19 mouse cellular contexts compared by ENCODE assay signal in the genomic region with DNA sequence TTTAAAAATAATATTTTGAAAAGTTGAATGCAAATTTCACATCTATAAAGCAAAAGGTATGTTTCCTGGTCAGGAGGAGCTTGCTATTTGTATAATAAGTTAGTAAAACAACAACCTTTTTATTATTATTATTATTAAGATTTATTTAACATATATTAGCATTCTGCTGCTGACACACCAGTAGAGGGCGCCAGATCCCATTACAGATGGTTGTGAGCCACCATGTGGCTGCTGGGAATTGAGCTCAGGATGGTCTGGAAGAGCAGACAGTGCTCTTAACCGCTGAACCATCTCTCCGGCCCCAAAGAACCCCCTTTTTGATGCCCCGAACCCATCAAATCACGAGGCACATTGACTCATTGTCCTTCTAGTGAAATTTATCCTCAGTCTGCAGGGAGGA. TPM values are rescaled to one million over a fixed set of nuclear protein-coding genes. Genes with fewer than 3 reads are reported as not detected.
DNase-seq lines count a peak whose midpoint lies in the region; ATAC-seq and TF ChIP-seq lines count a peak whose summit lies in the region.
"Had no signal": no experiment of that assay in that cellular context is flagged by ENCODE, and none has a peak within 500 bp of the region (broad histone marks: within the 10 kb centered on the region; RNA-seq: fewer than 3 reads in every experiment).

No protein-coding gene starts in this region.

- TF ChIP-seq EP300 in heart, adult 2 months (IDR thresholded peaks at IDR 0.05; ENCODE audit: insufficient read depth, low read depth, low read length), result no peak
- no peak for TF ChIP-seq EP300 in liver, postnatal 0 days (IDR thresholded peaks at IDR 0.05; ENCODE audit: low read depth)
- no peak for TF ChIP-seq EP300 in stomach, postnatal 0 days (optimal IDR thresholded peaks at IDR 0.05)

- H3K27ac ChIP-seq in heart, adult 2 months, result no peak overlapping the region
- H3K27ac ChIP-seq in heart, embryonic 12.5 days (ENCODE audit: poor library complexity, severe bottlenecking), result no peak overlapping the region
- H3K27ac ChIP-seq in liver, postnatal 0 days (ENCODE audit: low read depth), result no peak overlapping the region
- no peak overlapping the region for H3K27ac ChIP-seq in liver, embryonic 11.5 days (ENCODE audit: low read depth, low read length)
- H3K27ac ChIP-seq in stomach, postnatal 0 days (replicated peaks), result no peak overlapping the region
- H3K27ac ChIP-seq: embryonic facial prominence, embryonic 13.5 days; heart, embryonic 13.5 days; liver, embryonic 15.5 days; midbrain, embryonic 10.5 days; neural tube, embryonic 13.5 days had no signal

- 57% methylated on average over 5 of the region's 5 CpGs for whole genome bisulfite sequencing in heart, adult 2 months
- 54% methylated on average over 5 of the region's 5 CpGs for WGBS in heart, embryonic 12.5 days
- WGBS in liver, postnatal 0 days (ENCODE audit: insufficient replicate concordance), result 66% methylated on average over 5 of the region's 5 CpGs
- WGBS in liver, embryonic 11.5 days, result 60% methylated on average over 5 of the region's 5 CpGs
- WGBS in stomach, postnatal 0 days, result 61% methylated on average over 5 of the region's 5 CpGs

- no peak for TF ChIP-seq POLR2A in heart, adult 2 months (IDR thresholded peaks at IDR 0.05; ENCODE audit: insufficient read depth, low read depth, low read length)

- POLR2A ChIA-PET in Patski (lab: Charles Lee), result no interaction called here

- CTCF ChIA-PET in Patski (lab: Charles Lee), result interaction anchor here (0.6 kb wide), 1 partner anchor 11 kb away, joined by 3 read pairs; no protein-coding TSS in a partner anchor

- H3K4me3 ChIP-seq in heart, adult 2 months, result no peak overlapping the region
- H3K4me3 ChIP-seq in heart, embryonic 12.5 days, result no peak overlapping the region
- no peak overlapping the region for H3K4me3 ChIP-seq in liver, postnatal 0 days (ENCODE audit: low read depth, low read length)
- no peak overlapping the region for H3K4me3 ChIP-seq in liver, embryonic 11.5 days (ENCODE audit: low read depth, low read length)
- H3K4me3 ChIP-seq in stomach, postnatal 0 days (ENCODE audit: low read depth, low read length), result no peak overlapping the region
- H3K4me3 ChIP-seq: embryonic facial prominence, embryonic 13.5 days; heart, embryonic 13.5 days; liver, embryonic 15.5 days; midbrain, embryonic 10.5 days; neural tube, embryonic 13.5 days had no signal

- no peak overlapping the region for H3K4me2 ChIP-seq in heart, embryonic 12.5 days
- H3K4me2 ChIP-seq in liver, postnatal 0 days (ENCODE audit: low read depth, low read length), result no peak overlapping the region
- no peak overlapping the region for H3K4me2 ChIP-seq in liver, embryonic 11.5 days
- no peak overlapping the region for H3K4me2 ChIP-seq in stomach, postnatal 0 days (replicated peaks; ENCODE audit: low read depth)
- H3K4me2 ChIP-seq: heart, embryonic 13.5 days; liver, embryonic 15.5 days; neural tube, embryonic 13.5 days had no signal

- in situ Hi-C loops in Patski (cut with MboI; ENCODE audit: low pct_unique_long_range_greater_than_20kb), result no loop called here

- no peak overlapping the region for H3K9ac ChIP-seq in heart, adult 2 months (ENCODE audit: low read depth, low read length)
- H3K9ac ChIP-seq in heart, embryonic 12.5 days, result no peak overlapping the region
- no peak overlapping the region for H3K9ac ChIP-seq in liver, postnatal 0 days (replicated peaks)
- no peak overlapping the region for H3K9ac ChIP-seq in liver, embryonic 11.5 days (ENCODE audit: low read depth, low read length)
- no peak overlapping the region for H3K9ac ChIP-seq in stomach, postnatal 0 days (ENCODE audit: low read length)
- H3K9ac ChIP-seq: embryonic facial prominence, embryonic 13.5 days; heart, embryonic 13.5 days; liver, embryonic 15.5 days; neural tube, embryonic 13.5 days had no signal

- peaks cover 5% of the 10 kb centered on the region; the same call in 1 of the 2 replicates for H3K4me1 ChIP-seq in heart, adult 2 months (ENCODE audit: control insufficient read depth, insufficient read depth, low read length)
- peaks cover 24% of the 10 kb centered on the region for H3K4me1 ChIP-seq in heart, embryonic 12.5 days (replicated peaks)
- peaks cover 11% of the 10 kb centered on the region; the same call in 1 of the 2 replicates for H3K4me1 ChIP-seq in liver, postnatal 0 days (ENCODE audit: insufficient read depth)
- H3K4me1 ChIP-seq in liver, embryonic 11.5 days (replicated peaks; ENCODE audit: control insufficient read depth, insufficient read depth, low read length), result peaks cover 10% of the 10 kb centered on the region
- H3K4me1 ChIP-seq in stomach, postnatal 0 days (replicated peaks; ENCODE audit: control insufficient read depth, insufficient read depth), result no peaks in the 10 kb centered on the region

- H3K9me3 ChIP-seq in heart, embryonic 12.5 days (replicated peaks), result no peaks in the 10 kb centered on the region
- H3K9me3 ChIP-seq in liver, postnatal 0 days (ENCODE audit: low read length), result no peaks in the 10 kb centered on the region
- H3K9me3 ChIP-seq in liver, embryonic 11.5 days (ENCODE audit: control insufficient read depth, low read length), result no peaks in the 10 kb centered on the region
- H3K9me3 ChIP-seq in stomach, postnatal 0 days (ENCODE audit: control insufficient read depth, low read length), result no peaks in the 10 kb centered on the region
- H3K9me3 ChIP-seq: embryonic facial prominence, embryonic 13.5 days; heart, embryonic 13.5 days; liver, embryonic 15.5 days; midbrain, embryonic 10.5 days; neural tube, embryonic 13.5 days had no signal

- H3K79me2 ChIP-seq in heart, adult 2 months (replicated peaks; ENCODE audit: control insufficient read depth, insufficient read depth, low read length), result no peaks in the 10 kb centered on the region

- ATAC-seq in heart, embryonic 12.5 days (ENCODE audit: insufficient number of reproducible peaks, low FRiP score), result no peak
- ATAC-seq in liver, postnatal 0 days, result no peak
- no peak for ATAC-seq in liver, embryonic 11.5 days (replicated peaks; ENCODE audit: low FRiP score)
- ATAC-seq in Patski, result no peak
- ATAC-seq in stomach, postnatal 0 days (ENCODE audit: low FRiP score, low TSS enrichment), result no peak

- no peaks in the 10 kb centered on the region for H3K36me3 ChIP-seq in heart, adult 2 months (ENCODE audit: control insufficient read depth, insufficient read depth, low read length)
- H3K36me3 ChIP-seq in heart, embryonic 12.5 days, result no peaks in the 10 kb centered on the region
- H3K36me3 ChIP-seq in liver, postnatal 0 days (replicated peaks; ENCODE audit: insufficient read depth, low read length), result no peaks in the 10 kb centered on the region
- H3K36me3 ChIP-seq in liver, embryonic 11.5 days (ENCODE audit: control insufficient read depth, insufficient read depth, low read length), result no peaks in the 10 kb centered on the region
- no peaks in the 10 kb centered on the region for H3K36me3 ChIP-seq in stomach, postnatal 0 days (ENCODE audit: control insufficient read depth, insufficient read depth, low read length)
- H3K36me3 ChIP-seq: embryonic facial prominence, embryonic 13.5 days; heart, embryonic 13.5 days; liver, embryonic 15.5 days; midbrain, embryonic 10.5 days; neural tube, embryonic 13.5 days had no signal

- no peak for DNase-seq in heart, adult 2 months
- DNase-seq in liver, postnatal 0 days, result no peak
- DNase-seq in liver, embryonic 11.5 days (ENCODE audit: low spot score), result no peak
- no peak for DNase-seq in Patski (ENCODE audit: low read depth, low spot score)
- no peak for DNase-seq in stomach, postnatal 0 days (ENCODE audit: low spot score)
- no peak for DNase-seq in layer of hippocampus, postnatal 14 days (ENCODE audit: low spot score in 2 of 2)
- DNase-seq: adrenal gland, adult 8-10 months; cerebellum, adult 8-10 months; gastrocnemius, postnatal 25 days; heart, postnatal 4 days; lung, postnatal 4 days; right cerebral cortex, postnatal 14 days had no signal

- intact Hi-C loops in heart, adult 2 months (cut with DNase I), result no loop called here

- H3K27me3 ChIP-seq in heart, adult 2 months (ENCODE audit: control insufficient read depth, insufficient read depth, low read length), result no peaks in the 10 kb centered on the region
- peaks cover 26% of the 10 kb centered on the region for H3K27me3 ChIP-seq in heart, embryonic 12.5 days (replicated peaks)
- H3K27me3 ChIP-seq in liver, postnatal 0 days (ENCODE audit: insufficient read depth, low read length), result peaks cover 25% of the 10 kb centered on the region
- H3K27me3 ChIP-seq in liver, embryonic 11.5 days (replicated peaks; ENCODE audit: control insufficient read depth, insufficient read depth, low read length), result peaks cover 24% of the 10 kb centered on the region
- H3K27me3 ChIP-seq in Patski, result peaks cover 10% of the 10 kb centered on the region
- H3K27me3 ChIP-seq in stomach, postnatal 0 days (ENCODE audit: control insufficient read depth, insufficient read depth, low read length), result no peaks in the 10 kb centered on the region
- H3K27me3 ChIP-seq: neural tube, embryonic 13.5 days had no signal

- TF ChIP-seq CTCF in heart, adult 2 months (IDR thresholded peaks at IDR 0.05), result peak; percentile 52
- peak; percentile 25; the same call in 1 of the 2 replicates for TF ChIP-seq CTCF in liver, postnatal 0 days (IDR thresholded peaks at IDR 0.05; ENCODE audit: low read depth)
- peak; percentile 42 for TF ChIP-seq CTCF in Patski (IDR thresholded peaks at IDR 0.05)
- TF ChIP-seq CTCF in stomach, postnatal 0 days (IDR thresholded peaks at IDR 0.05; ENCODE audit: low read depth), result peak; percentile 36

RNA-seq across cellular contexts. Expression of a gene that starts 13.1 kb away (rescaled TPM):
- 1 to 10 TPM; 2.3 to 3.9 TPM for total RNA-seq in heart, adult 2 months (2021)
- polyA plus RNA-seq in heart, adult 2 months (2012; rRNA removed), result 6.0 and 13.2 TPM in 2 replicates
- polyA plus RNA-seq in heart, embryonic 12.5 days (2016; fragmentation: Nextera tagmentation; extraction: Ambion mirVana), result 0.34 and 0.54 TPM in 2 replicates
- not detected in 2 replicates for polyA plus RNA-seq in liver, postnatal 0 days (2015; fragmentation: Nextera tagmentation; extraction: Ambion mirVana)
- 0.89 and 1.4 TPM in 2 replicates for polyA plus RNA-seq in liver, embryonic 11.5 days (2014; fragmentation: Nextera tagmentation; extraction: Ambion mirVana)
- 0.05 TPM for polyA plus RNA-seq in Patski (2021)
- polyA plus RNA-seq in stomach, postnatal 0 days (2015; fragmentation: Nextera tagmentation; extraction: Ambion mirVana), result 0.44 and 0.67 TPM in 2 replicates
- 100 to 1,000 TPM; 107 to 115 TPM for total RNA-seq in layer of hippocampus, postnatal 14 days (2021)
- total RNA-seq: common myeloid progenitor, adult 5-6 weeks had no signal

RNA-seq across cellular contexts. Expression of a gene that starts 28.4 kb away (rescaled TPM):
- 10 to 100 TPM; 32.2 to 38.1 TPM for total RNA-seq in heart, adult 2 months (2021)
- 36.2 and 43.8 TPM in 2 replicates for polyA plus RNA-seq in heart, adult 2 months (2012; rRNA removed)
- 63.2 and 68.6 TPM in 2 replicates for polyA plus RNA-seq in heart, embryonic 12.5 days (2016; fragmentation: Nextera tagmentation; extraction: Ambion mirVana)
- polyA plus RNA-seq in liver, postnatal 0 days (2015; fragmentation: Nextera tagmentation; extraction: Ambion mirVana), result 58.7 and 61.8 TPM in 2 replicates
- polyA plus RNA-seq in liver, embryonic 11.5 days (2014; fragmentation: Nextera tagmentation; extraction: Ambion mirVana), result 171 and 181 TPM in 2 replicates
- 123 TPM for polyA plus RNA-seq in Patski (2021)
- polyA plus RNA-seq in stomach, postnatal 0 days (2015; fragmentation: Nextera tagmentation; extraction: Ambion mirVana), result 83.9 and 85.3 TPM in 2 replicates
- 10 to 100 TPM; 68.7 to 72.8 TPM for total RNA-seq in layer of hippocampus, postnatal 14 days (2021)

RNA-seq across cellular contexts. Expression of a gene that starts 49.3 kb away (rescaled TPM):
- total RNA-seq in heart, adult 2 months (2021), result 10 to 100 TPM; 74.6 to 80.6 TPM
- 40.4 and 75.4 TPM in 2 replicates for polyA plus RNA-seq in heart, adult 2 months (2012; rRNA removed)
- polyA plus RNA-seq in heart, embryonic 12.5 days (2016; fragmentation: Nextera tagmentation; extraction: Ambion mirVana), result 103 and 105 TPM in 2 replicates
- polyA plus RNA-seq in liver, postnatal 0 days (2015; fragmentation: Nextera tagmentation; extraction: Ambion mirVana), result 8.2 and 10.1 TPM in 2 replicates
- 56.2 and 59.5 TPM in 2 replicates for polyA plus RNA-seq in liver, embryonic 11.5 days (2014; fragmentation: Nextera tagmentation; extraction: Ambion mirVana)
- 294 TPM for polyA plus RNA-seq in Patski (2021)
- polyA plus RNA-seq in stomach, postnatal 0 days (2015; fragmentation: Nextera tagmentation; extraction: Ambion mirVana), result 30.4 and 34.0 TPM in 2 replicates
- total RNA-seq in layer of hippocampus, postnatal 14 days (2021), result 10 to 100 TPM; 78.9 to 87.5 TPM
